Comparison of ENCODE assay signal across 17 mouse cellular contexts in genomic region chr17:86592991-86593586, GRCm38 (mm10).
DNase-seq lines count a peak whose midpoint lies in the region; ATAC-seq and TF ChIP-seq lines count a peak whose summit lies in the region.
"Had no signal": no experiment of that assay in that cellular context is flagged by ENCODE, and none has a peak within 500 bp of the region (broad histone marks: within the 10 kb centered on the region; RNA-seq: fewer than 3 reads in every experiment).

No protein-coding gene starts in this region.

- no peaks in the 10 kb centered on the region for H3K27me3 ChIP-seq in heart, embryonic 11.5 days (ENCODE audit: control insufficient read depth, insufficient read depth, low read length)
- H3K27me3 ChIP-seq in lung, embryonic 14.5 days (ENCODE audit: insufficient read depth, low read length): no peaks in the 10 kb centered on the region
- H3K27me3 ChIP-seq in heart, embryonic 12.5 days (replicated peaks): no peaks in the 10 kb centered on the region
- H3K27me3 ChIP-seq: hindbrain, embryonic 15.5 days; lung, embryonic 15.5 days had no signal

- H3K4me3 ChIP-seq in heart, embryonic 11.5 days (ENCODE audit: low read depth, low read length): no peak overlapping the region
- H3K4me3 ChIP-seq in lung, embryonic 14.5 days (ENCODE audit: low read depth, low read length): no peak overlapping the region
- no peak overlapping the region for H3K4me3 ChIP-seq in heart, embryonic 12.5 days
- H3K4me3 ChIP-seq: hindbrain, embryonic 15.5 days; lung, embryonic 15.5 days; myocyte had no signal

- H3K4me1 ChIP-seq in heart, embryonic 11.5 days (ENCODE audit: control insufficient read depth, insufficient read depth, low read length): peaks cover 11% of the 10 kb centered on the region
- H3K4me1 ChIP-seq in lung, embryonic 14.5 days (ENCODE audit: insufficient read depth): no peaks in the 10 kb centered on the region
- peaks cover 16% of the 10 kb centered on the region for H3K4me1 ChIP-seq in heart, embryonic 12.5 days (replicated peaks)
- H3K4me1 ChIP-seq: hindbrain, embryonic 15.5 days had no signal

- no peaks in the 10 kb centered on the region for H3K36me3 ChIP-seq in heart, embryonic 11.5 days (ENCODE audit: control insufficient read depth, insufficient read depth, low read length)
- H3K36me3 ChIP-seq in lung, embryonic 14.5 days (ENCODE audit: insufficient read depth): no peaks in the 10 kb centered on the region
- H3K36me3 ChIP-seq in heart, embryonic 12.5 days: peaks cover 3% of the 10 kb centered on the region; the same call in 1 of the 2 replicates
- H3K36me3 ChIP-seq: hindbrain, embryonic 15.5 days; lung, embryonic 15.5 days had no signal

- intact Hi-C loops in heart, postnatal 14 days (cut with DNase I): no loop called here

- WGBS in heart, embryonic 11.5 days (ENCODE audit: insufficient replicate concordance): 59% methylated on average over 6 of the region's 6 CpGs
- 36% methylated on average over 6 of the region's 6 CpGs for WGBS in lung, embryonic 14.5 days
- WGBS in heart, embryonic 12.5 days: 48% methylated on average over 6 of the region's 6 CpGs

- no peaks in the 10 kb centered on the region for H3K9me3 ChIP-seq in heart, embryonic 11.5 days (replicated peaks; ENCODE audit: control insufficient read depth, low read length)
- no peaks in the 10 kb centered on the region for H3K9me3 ChIP-seq in lung, embryonic 14.5 days (ENCODE audit: low read depth, low read length)
- H3K9me3 ChIP-seq in heart, embryonic 12.5 days (replicated peaks): 0 out of 2 replicates have a peak, but pooled peaks cover 5% of the 10 kb centered on the region
- H3K9me3 ChIP-seq: hindbrain, embryonic 15.5 days; lung, embryonic 15.5 days had no signal

- no peak overlapping the region for H3K4me2 ChIP-seq in heart, embryonic 11.5 days
- H3K4me2 ChIP-seq in lung, embryonic 14.5 days: no peak overlapping the region
- no peak overlapping the region for H3K4me2 ChIP-seq in heart, embryonic 12.5 days
- H3K4me2 ChIP-seq: hindbrain, embryonic 15.5 days; lung, embryonic 15.5 days; midbrain, embryonic 11.5 days had no signal

- no peak for ATAC-seq in heart, embryonic 11.5 days (replicated peaks; ENCODE audit: insufficient number of reproducible peaks, low FRiP score, low TSS enrichment)
- no peak for ATAC-seq in lung, embryonic 14.5 days (ENCODE audit: insufficient read depth)
- ATAC-seq in heart, embryonic 12.5 days (ENCODE audit: insufficient number of reproducible peaks, low FRiP score): no peak

- TF ChIP-seq CTCF in lung, embryonic 14.5 days (IDR thresholded peaks at IDR 0.05; ENCODE audit: low read depth): no peak

- H3K27ac ChIP-seq in heart, embryonic 11.5 days (ENCODE audit: low read depth, low read length): 0 out of 2 replicates have a peak overlapping the region, but pooled peaks have one; percentile 3
- no peak overlapping the region for H3K27ac ChIP-seq in lung, embryonic 14.5 days (ENCODE audit: low read depth)
- peak overlapping the region; percentile 51 for H3K27ac ChIP-seq in heart, embryonic 12.5 days (ENCODE audit: poor library complexity, severe bottlenecking)
- H3K27ac ChIP-seq: hindbrain, embryonic 15.5 days; lung, embryonic 15.5 days had no signal

- H3K9ac ChIP-seq in heart, embryonic 11.5 days (ENCODE audit: low read depth, low read length): no peak overlapping the region
- H3K9ac ChIP-seq in lung, embryonic 14.5 days: no peak overlapping the region
- no peak overlapping the region for H3K9ac ChIP-seq in heart, embryonic 12.5 days
- H3K9ac ChIP-seq: hindbrain, embryonic 15.5 days; lung, embryonic 15.5 days had no signal

- no peak for DNase-seq in heart, postnatal 14 days
- peak; percentile 42 for DNase-seq in lung, embryonic 14.5 days
- DNase-seq in lung, postnatal 10 days: no peak
- peak; percentile 36 for DNase-seq in skeletal muscle tissue, adult 2 months (ENCODE audit: low read depth, low spot score)
- no peak for DNase-seq in ovary, postnatal 36 days (ENCODE audit: low spot score)
- no peak for DNase-seq in left cerebral cortex, adult 9 months (ENCODE audit: low spot score in 2 of 2)
- DNase-seq: adrenal gland, postnatal 25 days; gastrocnemius, postnatal 36 days; kidney, adult 18-20 months; left cerebral cortex, postnatal 4 days; right cerebral cortex, postnatal 14 days had no signal

Comparison
In these comparisons a context has a peak if more than half of its experiments do, and no peak if none do; other contexts are left out.
1. DNase-seq: peak in lung, embryonic 14.5 days (single experiment) and skeletal muscle tissue, adult 2 months (single experiment); none in heart, postnatal 14 days (0 of 2), lung, postnatal 10 days (single experiment), ovary, postnatal 36 days (single experiment) and left cerebral cortex, adult 9 months (0 of 2).